Mouse (Mus musculus) hindbrain, postnatal 0 days (tissue): ENCODE data around the gene Drc3. TPM values are rescaled to one million over a fixed set of nuclear protein-coding genes. Genes with fewer than 3 reads are reported as not detected.
A peak's percentile ranks its signal among the peaks of the same experiment; 100 is the strongest.

ENCODE experiments used
- ATAC-seq: fragments of 200-750 bp; cut with Nextera tagmentation; 2 replicates; pipeline ENCODE4 v1.8.0; 2017; ENCODE audit warnings: mild to moderate bottlenecking, moderate TSS enrichment, moderate library complexity
- DNase-seq: peaks from one replicate; pipeline ENCODE4 v3.0.0-alpha.2; 2015; ENCODE audit warnings: low spot score
- H3K27ac ChIP-seq: fragments of 300-500 bp; sonication (generic); 2 replicates; pipeline ENCODE4 v1.5.1; 2014; ENCODE audit warnings: mild to moderate bottlenecking
- H3K27me3 ChIP-seq: fragments of 300-500 bp; sonication (generic); 2 replicates; pipeline ENCODE4 v1.6.1; 2014; ENCODE audit warnings: low read length, mixed read lengths; ENCODE audit not compliant: insufficient read depth
- H3K36me3 ChIP-seq: fragments of 300-500 bp; sonication (generic); 2 replicates; pipeline ENCODE4 v1.6.1; 2014; ENCODE audit warnings: low read length, mixed read lengths; ENCODE audit not compliant: insufficient read depth
- H3K4me1 ChIP-seq: fragments of 300-500 bp; sonication (generic); 2 replicates; pipeline ENCODE4 v1.6.1; 2014; ENCODE audit warnings: antibody characterized with exemption, low read length, mixed read lengths; ENCODE audit not compliant: insufficient read depth
- H3K4me2 ChIP-seq: fragments of 300-500 bp; sonication (generic); 2 replicates; pipeline ENCODE4 v1.6.1; 2014; ENCODE audit warnings: low read depth, mild to moderate bottlenecking, low read length, moderate library complexity, mixed read lengths
- H3K4me3 ChIP-seq: fragments of 300-500 bp; sonication (generic); 2 replicates; pipeline ENCODE4 v1.5.1; 2014; ENCODE audit warnings: low read length
- H3K9ac ChIP-seq: fragments of 300-500 bp; sonication (generic); replicated peaks from 2 replicates; pipeline ENCODE4 v1.6.1; 2014; ENCODE audit warnings: mild to moderate bottlenecking, low read length, moderate library complexity, mixed read lengths
- H3K9me3 ChIP-seq: fragments of 300-500 bp; sonication (generic); 2 replicates; pipeline ENCODE4 v1.6.1; 2016; ENCODE audit warnings: low read length, mixed read lengths
- CTCF ChIP-seq: IDR thresholded peaks from 2 replicates; pipeline ENCODE4 v1.5.1; 2016; ENCODE audit warnings: antibody characterized with exemption, control low read depth, low read depth
- WGBS: fragments of 180-500 bp; shearing (Covaris S2); extraction: QIAGEN DNeasy Blood & Tissue Kit; methylation state at CpG from one replicate; pipeline ENCODE4 v1.1.7; 2014; 5-methylcytosine and 5-hydroxymethylcytosine counted together
- polyA plus RNA-seq: library from polyadenylated mRNA; unstranded; fragments of >200 nt; fragmentation: Nextera tagmentation; extraction: Ambion mirVana; gene quantifications from 2 replicates; pipeline ENCODE4 v1.2.1, GENCODE M21; 2015
- total RNA-seq: library from RNA; depleted of rRNA; stranded (reverse); fragments of >200 nt; gene quantifications from 2 replicates; pipeline ENCODE4 v1.2.3, GENCODE M21; 2014

The Drc3 gene
- total and polyA plus RNA-seq, 2 experiments from 2014 or later: 6.8 to 8.4 TPM

- H3K36me3 ChIP-seq: no peaks in the 10 kb centered on the region
- H3K9ac ChIP-seq: peak overlapping the region; percentile 13; the same call in 1 of the 2 replicates
- TF ChIP-seq CTCF: no peak
- H3K9me3 ChIP-seq: no peaks in the 10 kb centered on the region
- peak overlapping the region; percentile 83 for H3K27ac ChIP-seq
- H3K27me3 ChIP-seq: no peaks in the 10 kb centered on the region
- peak; percentile 85 for ATAC-seq
- H3K4me3 ChIP-seq: no peak overlapping the region
- peaks cover 16% of the 10 kb centered on the region for H3K4me1 ChIP-seq
- H3K4me2 ChIP-seq: peak overlapping the region; percentile 41
- 4% methylated on average over 16 of the region's 16 CpGs for WGBS
- peak; percentile 84 for DNase-seq
Measured at GRCm38 (mm10) chr11:60384762-60385421, 31.8 kb downstream of the Drc3 start.

DNA sequence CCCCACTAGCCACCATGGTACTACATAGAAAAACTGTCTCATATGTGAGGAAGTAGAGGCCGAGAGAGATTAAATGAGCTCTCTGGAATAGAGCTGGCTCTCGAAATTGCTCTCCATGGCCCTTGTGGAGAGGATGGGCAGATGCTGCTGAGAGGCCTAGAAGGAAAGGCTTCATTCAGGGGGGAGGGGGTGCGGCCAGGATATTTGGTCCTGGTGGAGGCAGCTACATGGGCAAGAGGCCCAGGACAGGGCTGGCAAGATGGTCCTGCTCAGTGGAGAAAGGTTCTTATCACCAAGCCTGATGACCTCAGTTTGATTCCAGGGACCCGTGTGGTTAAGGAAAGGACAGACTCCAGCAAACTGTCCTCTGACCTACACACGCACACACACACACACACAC is 32.8 kb downstream of the Drc3 start:
- ATAC-seq (no peak), DNase-seq (no peak)
- 67% methylated on average over 5 of the region's 5 CpGs for WGBS
- Histone ChIP-seq H3K4me3 (no peak overlapping the region), H3K27ac (peak overlapping the region; percentile 83), H3K4me1 (peaks cover 16% of the 10 kb centered on the region), H3K27me3 (no peaks in the 10 kb centered on the region), H3K9me3 (no peaks in the 10 kb centered on the region), H3K9ac (no peak overlapping the region), H3K36me3 (no peaks in the 10 kb centered on the region), H3K4me2 (no peak overlapping the region)
- TF ChIP-seq CTCF: no peak

GRCm38 (mm10) chr11:60387944-60388343 is 34.8 kb downstream of the Drc3 start:
- Histone ChIP-seq H3K4me2 (no peak overlapping the region), H3K4me1 (peaks cover 16% of the 10 kb centered on the region), H3K4me3 (no peak overlapping the region), H3K27ac (no peak overlapping the region), H3K27me3 (no peaks in the 10 kb centered on the region), H3K9ac (no peak overlapping the region), H3K36me3 (no peaks in the 10 kb centered on the region), H3K9me3 (no peaks in the 10 kb centered on the region)
- ATAC-seq (no peak), DNase-seq (no peak)
- 91% methylated on average over 2 of the region's 2 CpGs for WGBS
- TF ChIP-seq CTCF: no peak

- 84% methylated on average over 6 of the region's 6 CpGs for WGBS
- no peaks in the 10 kb centered on the region for H3K9me3 ChIP-seq
- H3K4me3 ChIP-seq: no peak overlapping the region
- H3K9ac ChIP-seq: no peak overlapping the region
- no peak overlapping the region for H3K4me2 ChIP-seq
- TF ChIP-seq CTCF: no peak
- H3K27ac ChIP-seq: no peak overlapping the region
- no peaks in the 10 kb centered on the region for H3K4me1 ChIP-seq
- H3K27me3 ChIP-seq: no peaks in the 10 kb centered on the region
- no peaks in the 10 kb centered on the region for H3K36me3 ChIP-seq
- no peak for DNase-seq
- no peak for ATAC-seq
Measured at GRCm38 (mm10) chr11:60391346-60391745, 38.2 kb downstream of the Drc3 start.

GRCm38 (mm10) chr11:60396546-60396945 is 43.4 kb downstream of the Drc3 start:
- H3K4me2 ChIP-seq: no peak overlapping the region
- no peak overlapping the region for H3K9ac ChIP-seq
- H3K4me3 ChIP-seq: no peak overlapping the region
- no peaks in the 10 kb centered on the region for H3K27me3 ChIP-seq
- no peak overlapping the region for H3K27ac ChIP-seq
- no peaks in the 10 kb centered on the region for H3K4me1 ChIP-seq
- no peaks in the 10 kb centered on the region for H3K9me3 ChIP-seq
- H3K36me3 ChIP-seq: peaks cover 10% of the 10 kb centered on the region; the same call in 1 of the 2 replicates
- no peak for TF ChIP-seq CTCF
- 41% methylated on average over 6 of the region's 6 CpGs for WGBS
- peak; percentile 57 for DNase-seq
- no peak for ATAC-seq

DNA sequence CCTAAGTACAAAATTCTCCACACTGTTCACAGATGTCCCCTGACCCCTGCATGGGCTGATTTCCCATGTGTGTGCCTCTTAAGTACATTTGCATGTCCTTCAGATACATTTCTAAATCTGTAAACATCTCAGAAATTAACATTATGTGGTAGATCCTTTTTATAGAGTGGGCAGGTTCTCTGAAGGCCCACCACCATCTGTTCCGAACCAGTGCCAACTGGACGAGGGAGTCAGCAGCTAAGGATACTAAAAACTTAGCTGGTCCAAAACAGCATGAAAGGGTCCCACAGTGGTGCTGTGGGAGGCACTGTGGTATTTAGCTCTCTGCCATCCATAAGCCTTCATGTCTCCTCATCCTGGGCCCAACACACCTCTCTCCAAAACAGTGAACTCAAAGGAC is 44.0 kb downstream of the Drc3 start:
- Histone ChIP-seq H3K4me2 (no peak overlapping the region), H3K36me3 (peaks cover 16% of the 10 kb centered on the region; the same call in 1 of the 2 replicates), H3K27me3 (no peaks in the 10 kb centered on the region), H3K27ac (no peak overlapping the region), H3K4me3 (no peak overlapping the region), H3K4me1 (no peaks in the 10 kb centered on the region), H3K9ac (no peak overlapping the region), H3K9me3 (no peaks in the 10 kb centered on the region)
- WGBS: 70% methylated on average over 2 of the region's 2 CpGs
- ATAC-seq: no peak
- DNase-seq: no peak
- TF ChIP-seq CTCF: no peak

DNA sequence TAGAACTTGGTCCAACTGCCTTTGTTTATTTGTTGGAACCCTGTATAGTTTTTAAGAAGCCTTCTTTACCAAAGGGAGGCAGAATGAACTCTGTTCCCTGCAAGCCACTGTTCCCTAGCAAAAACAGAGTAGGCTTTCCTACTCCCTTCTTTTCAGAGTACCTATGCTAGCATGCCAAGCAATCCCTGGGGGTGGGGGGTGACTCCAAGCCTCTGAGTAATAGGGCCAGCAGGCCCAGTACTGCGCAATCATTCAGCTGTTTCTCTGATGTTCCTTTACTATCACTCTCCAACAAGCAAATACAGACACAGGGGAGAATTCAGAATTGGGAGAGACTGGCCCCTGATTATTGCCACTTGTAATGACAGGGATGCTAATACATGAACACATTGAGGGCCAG is 53.5 kb downstream of the Drc3 start:
- H3K4me3 ChIP-seq: no peak overlapping the region
- H3K36me3 ChIP-seq: peaks cover 25% of the 10 kb centered on the region; the same call in 1 of the 2 replicates
- H3K4me2 ChIP-seq: no peak overlapping the region
- H3K27ac ChIP-seq: no peak overlapping the region
- H3K9ac ChIP-seq: no peak overlapping the region
- DNase-seq (no peak), ATAC-seq (no peak)
- no peaks in the 10 kb centered on the region for H3K4me1 ChIP-seq
- WGBS: 100% methylated on average over 1 of the region's 1 CpGs
- no peaks in the 10 kb centered on the region for H3K9me3 ChIP-seq
- no peaks in the 10 kb centered on the region for H3K27me3 ChIP-seq
- TF ChIP-seq CTCF: no peak
